Mouse (Mus musculus) kidney, postnatal 0 days (tissue): Measurements from ENCODE around the gene Cacna1s. TPM values are rescaled to one million over a fixed set of nuclear protein-coding genes. Genes with fewer than 3 reads are reported as not detected.
A peak's percentile ranks its signal among the peaks of the same experiment; 100 is the strongest.

Experiments
- ATAC-seq: fragments of 200-750 bp; cut with Nextera tagmentation; replicated peaks from 2 replicates; pipeline ENCODE4 v1.8.0; 2017; ENCODE audit warnings: low read depth, moderate number of reproducible peaks, moderate TSS enrichment, moderate library complexity; ENCODE audit not compliant: low FRiP score
- DNase-seq: peaks from one replicate; pipeline ENCODE4 v3.0.0-alpha.2; 2016; ENCODE audit warnings: low spot score
- H3K27ac ChIP-seq: fragments of 300-500 bp; sonication (generic); 2 replicates; pipeline ENCODE4 v1.5.1; 2014; ENCODE audit warnings: mild to moderate bottlenecking
- H3K27me3 ChIP-seq: fragments of 300-500 bp; sonication (generic); 2 replicates; pipeline ENCODE4 v1.6.1; 2014; ENCODE audit warnings: low read length, mixed read lengths; ENCODE audit not compliant: insufficient read depth
- H3K36me3 ChIP-seq: fragments of 300-500 bp; sonication (generic); 2 replicates; pipeline ENCODE4 v1.6.1; 2014; ENCODE audit warnings: low read length, mixed read lengths; ENCODE audit not compliant: insufficient read depth
- H3K4me1 ChIP-seq: fragments of 300-500 bp; sonication (generic); replicated peaks from 2 replicates; pipeline ENCODE4 v1.6.1; 2014; ENCODE audit warnings: antibody characterized with exemption, low read length, mixed read lengths; ENCODE audit not compliant: insufficient read depth
- H3K4me2 ChIP-seq: fragments of 300-500 bp; sonication (generic); 2 replicates; pipeline ENCODE4 v1.6.1; 2014; ENCODE audit warnings: mild to moderate bottlenecking, low read length, moderate library complexity, mixed read lengths
- H3K4me3 ChIP-seq: fragments of 300-500 bp; sonication (generic); replicated peaks from 2 replicates; pipeline ENCODE4 v1.5.1; 2014; ENCODE audit warnings: low read depth, low read length
- H3K9ac ChIP-seq: fragments of 300-500 bp; sonication (generic); 2 replicates; pipeline ENCODE4 v1.6.1; 2014; ENCODE audit warnings: low read depth, low read length
- H3K9me3 ChIP-seq: fragments of 300-500 bp; sonication (generic); replicated peaks from 2 replicates; pipeline ENCODE4 v1.6.1; 2016; ENCODE audit warnings: low read length, inconsistent platforms, mixed read lengths
- CTCF ChIP-seq: IDR thresholded peaks from 2 replicates; pipeline ENCODE4 v1.5.1; 2016; ENCODE audit warnings: antibody characterized with exemption, low read depth, mild to moderate bottlenecking, moderate library complexity
- WGBS: fragments of 180-500 bp; shearing (Covaris S2); extraction: QIAGEN DNeasy Blood & Tissue Kit; methylation state at CpG from one replicate; pipeline ENCODE4 v1.1.7; 2014; 5-methylcytosine and 5-hydroxymethylcytosine counted together
- polyA plus RNA-seq: library from polyadenylated mRNA; unstranded; fragments of >200 nt; fragmentation: Nextera tagmentation; extraction: Ambion mirVana; gene quantifications from 2 replicates; pipeline ENCODE4 v1.2.1, GENCODE M21; 2015

Cacna1s gene
- polyA plus RNA-seq: 0.17 and 0.20 TPM in 2 replicates

DNA sequence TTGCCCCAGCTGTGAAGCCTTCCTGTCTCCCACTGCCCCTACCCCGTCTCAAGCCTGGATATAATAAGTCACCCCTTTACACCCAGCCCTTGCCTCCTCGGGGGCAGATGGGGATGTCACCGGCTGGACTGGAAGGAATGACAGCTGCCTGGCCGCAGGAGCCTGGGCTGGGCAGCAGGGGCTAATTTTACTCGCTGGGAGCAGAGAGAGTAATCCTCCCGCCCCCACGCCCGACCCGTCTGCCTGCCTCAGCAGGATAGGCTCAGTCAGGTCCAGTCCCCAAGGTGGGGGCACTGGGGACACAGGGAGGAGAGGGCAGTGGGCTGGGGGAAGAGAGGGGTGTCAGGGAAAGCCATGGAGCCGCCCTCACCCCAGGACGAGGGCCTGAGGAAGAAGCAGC, at the start of gene Cacna1s:
TSS of gene Cacna1s (plus strand) at position 204 of the 400 bp plus-strand sequence.
- DNase-seq (no peak), ATAC-seq (no peak)
- H3K9ac ChIP-seq: no peak within 1 kb of the TSS
- peaks cover 7% of the 10 kb centered on the region; the same call in 1 of the 2 replicates for H3K4me1 ChIP-seq
- no peak within 1 kb of the TSS for H3K4me2 ChIP-seq
- no peak within 1 kb of the TSS for H3K4me3 ChIP-seq
- H3K9me3 ChIP-seq: no peaks in the 10 kb centered on the region
- peaks cover 29% of the 10 kb centered on the region for H3K27me3 ChIP-seq
- 37% methylated on average over 11 of the region's 11 CpGs for WGBS
- H3K36me3 ChIP-seq: no peaks in the 10 kb centered on the region
- H3K27ac ChIP-seq: no peak within 1 kb of the TSS
- no peak for TF ChIP-seq CTCF

DNA sequence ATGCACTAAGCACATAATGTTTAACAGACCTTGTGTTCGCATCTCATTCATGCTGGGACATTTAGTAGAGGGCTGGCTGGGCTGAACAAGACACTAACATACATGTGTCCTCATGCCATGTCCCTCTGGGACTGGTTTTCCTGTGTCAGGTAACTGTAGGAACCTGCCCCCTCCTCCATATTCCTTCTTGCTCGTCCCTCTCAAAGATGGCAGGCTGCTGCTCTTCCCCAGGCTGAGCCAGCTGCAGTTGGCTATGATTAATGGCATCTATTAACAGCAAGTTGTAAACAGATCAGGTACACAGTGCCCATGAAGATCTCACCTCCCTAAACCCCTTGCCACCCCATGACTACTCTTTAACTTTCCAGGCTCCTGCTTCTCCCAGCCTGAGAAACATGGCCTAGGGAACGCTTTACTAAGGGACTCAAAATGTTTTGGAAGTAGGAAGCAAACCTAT, 46.2 kb upstream of the Cacna1s start, which contains the start of gene Igfn1:
TSS of gene Igfn1 (minus strand) at position 51 of the 457 bp plus-strand sequence.
- Histone ChIP-seq H3K27me3 (no peaks in the 10 kb centered on the region), H3K9ac (no peak within 1 kb of the TSS), H3K27ac (no peak within 1 kb of the TSS), H3K9me3 (no peaks in the 10 kb centered on the region), H3K4me1 (no peaks in the 10 kb centered on the region; the same call in 1 of the 2 replicates), H3K4me3 (peak within 1 kb of the TSS; percentile 45), H3K36me3 (no peaks in the 10 kb centered on the region), H3K4me2 (peak within 1 kb of the TSS; percentile 87)
- ATAC-seq: no peak
- 65% methylated on average over 3 of the region's 3 CpGs for WGBS
- no peak for TF ChIP-seq CTCF
- peak; percentile 28 for DNase-seq

DNA sequence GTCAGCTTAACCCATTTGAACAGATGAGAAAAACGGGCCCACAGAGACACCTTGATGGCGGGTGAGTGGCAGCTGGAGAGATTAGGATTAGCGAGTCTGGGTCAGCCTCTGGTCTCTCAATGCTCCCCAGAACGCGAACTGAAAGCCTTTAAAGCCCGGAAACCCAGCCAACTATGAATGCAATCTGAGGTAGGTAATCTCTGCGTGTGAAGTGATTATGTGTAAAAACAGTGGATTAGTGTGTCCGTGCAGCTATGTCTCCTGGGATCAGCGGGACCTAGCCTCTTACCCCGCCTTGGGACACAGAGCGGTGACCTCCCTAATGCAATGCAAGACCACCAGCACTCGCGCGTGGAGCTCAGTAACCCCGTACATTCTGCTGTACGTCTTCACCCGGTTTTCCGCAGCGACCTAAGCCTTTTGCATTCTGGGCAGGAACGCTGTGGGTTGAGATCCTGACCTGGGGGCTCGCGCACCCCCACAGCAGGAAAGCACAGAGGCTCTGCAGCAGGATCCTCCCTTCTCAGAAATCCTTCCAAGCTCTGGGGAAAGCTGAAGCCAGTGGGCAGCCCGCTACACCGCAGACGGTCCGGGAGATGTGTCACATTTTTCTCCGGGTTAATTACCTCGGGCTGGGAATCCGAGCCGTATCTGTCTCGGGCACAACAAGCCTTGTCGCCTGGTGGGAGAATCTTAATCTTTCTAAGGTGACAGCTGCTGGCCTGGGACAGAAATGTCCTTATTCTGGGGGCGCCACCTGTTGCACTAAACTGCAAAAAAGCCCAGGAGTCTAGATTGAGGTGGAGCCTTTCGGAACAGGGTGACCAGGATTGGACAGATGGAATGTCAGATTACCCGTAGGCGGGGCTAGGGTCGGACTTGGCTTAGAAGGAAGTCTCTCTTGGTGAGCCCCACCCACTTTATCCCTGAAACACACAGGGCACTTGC, 45.1 kb upstream of the Cacna1s start, which contains the start of gene Tmem9:
TSS of gene Tmem9 (plus strand) at position 940 of the 948 bp plus-strand sequence.
- ATAC-seq: peak; percentile 95
- TF ChIP-seq CTCF: peak; percentile 27; the same call in 1 of the 2 replicates
- no peaks in the 10 kb centered on the region for H3K9me3 ChIP-seq
- H3K4me3 ChIP-seq: peak within 1 kb of the TSS; percentile 45
- 3% methylated on average over 37 of the region's 37 CpGs for WGBS
- H3K9ac ChIP-seq: peak within 1 kb of the TSS; percentile 56
- no peaks in the 10 kb centered on the region for H3K27me3 ChIP-seq
- DNase-seq: peak; percentile 93
- H3K4me1 ChIP-seq: no peaks in the 10 kb centered on the region; the same call in 1 of the 2 replicates
- peak within 1 kb of the TSS; percentile 87 for H3K4me2 ChIP-seq
- no peak within 1 kb of the TSS for H3K27ac ChIP-seq
- no peaks in the 10 kb centered on the region for H3K36me3 ChIP-seq

DNA sequence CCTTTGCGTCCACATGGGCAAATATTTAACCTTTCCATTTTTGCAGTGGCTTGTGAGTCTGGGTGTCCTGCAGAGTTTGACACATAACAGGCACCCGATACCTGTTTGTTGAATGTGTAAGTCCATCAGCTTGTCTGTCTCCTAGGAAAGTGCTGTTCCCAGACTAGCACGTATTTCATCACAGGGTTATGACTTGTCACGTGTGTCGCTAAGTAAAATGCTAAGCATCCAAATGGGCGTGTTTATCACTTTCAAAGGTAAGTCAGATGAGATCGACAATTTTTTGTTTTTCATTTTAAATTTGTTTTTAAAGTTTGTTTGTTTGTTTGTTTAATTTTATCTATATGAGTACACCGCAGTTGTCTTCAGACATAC, 44.4 kb upstream of the Cacna1s start:
- no peaks in the 10 kb centered on the region for H3K36me3 ChIP-seq
- no peaks in the 10 kb centered on the region for H3K27me3 ChIP-seq
- H3K4me2 ChIP-seq: peak overlapping the region; percentile 87
- H3K4me1 ChIP-seq: no peaks in the 10 kb centered on the region; the same call in 1 of the 2 replicates
- DNase-seq (no peak), ATAC-seq (no peak)
- no peak overlapping the region for H3K27ac ChIP-seq
- no peak for TF ChIP-seq CTCF
- H3K4me3 ChIP-seq: peak overlapping the region; percentile 45
- 13% methylated on average over 8 of the region's 8 CpGs for WGBS
- peak overlapping the region; percentile 56; the same call in 1 of the 2 replicates for H3K9ac ChIP-seq
- no peaks in the 10 kb centered on the region for H3K9me3 ChIP-seq

DNA sequence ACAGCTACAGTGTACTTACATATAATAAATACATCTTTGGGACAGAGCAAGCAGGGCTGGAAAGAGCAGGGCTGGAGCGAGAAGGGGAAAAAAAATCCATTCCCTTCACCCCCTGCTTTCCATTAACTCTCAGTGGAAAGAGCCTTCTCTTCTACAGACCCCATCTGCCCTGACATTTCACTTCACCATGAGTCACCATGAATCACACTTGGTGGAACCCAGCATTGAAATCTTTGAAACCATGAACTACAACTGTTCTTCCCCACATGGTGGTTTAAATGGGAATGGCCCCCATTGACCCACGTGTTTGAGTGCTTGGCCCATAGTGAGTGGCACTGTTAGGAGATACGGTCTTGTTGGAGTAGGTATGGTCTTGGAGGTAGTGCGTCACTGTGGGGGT, 42.3 kb upstream of the Cacna1s start:
- no peaks in the 10 kb centered on the region for H3K27me3 ChIP-seq
- DNase-seq (no peak), ATAC-seq (no peak)
- no peak for TF ChIP-seq CTCF
- H3K9ac ChIP-seq: no peak overlapping the region
- H3K4me2 ChIP-seq: no peak overlapping the region
- WGBS: 92% methylated on average over 4 of the region's 4 CpGs
- no peaks in the 10 kb centered on the region for H3K9me3 ChIP-seq
- no peak overlapping the region for H3K4me3 ChIP-seq
- no peaks in the 10 kb centered on the region for H3K36me3 ChIP-seq
- no peaks in the 10 kb centered on the region; the same call in 1 of the 2 replicates for H3K4me1 ChIP-seq
- no peak overlapping the region for H3K27ac ChIP-seq

DNA sequence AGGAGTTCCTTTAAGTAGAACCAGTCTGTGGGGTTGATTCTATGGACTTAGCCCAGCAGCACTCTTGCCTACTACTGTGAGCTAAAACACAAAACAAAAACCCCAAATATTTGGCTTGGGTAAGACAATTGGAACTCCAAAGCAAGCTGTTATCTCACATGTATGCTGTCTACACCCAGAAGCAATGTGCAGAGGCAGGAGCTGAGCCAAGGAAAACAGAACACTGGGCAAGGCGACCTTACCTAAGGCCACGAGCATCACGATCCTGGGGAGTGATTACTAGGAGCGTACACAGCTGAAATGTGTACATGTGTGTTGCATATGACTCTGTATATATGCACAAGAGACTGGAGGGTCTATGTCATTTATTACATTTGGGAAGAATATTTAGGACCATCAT, 39.0 kb upstream of the Cacna1s start:
- no peak for DNase-seq
- Histone ChIP-seq H3K36me3 (no peaks in the 10 kb centered on the region), H3K9ac (no peak overlapping the region), H3K4me2 (no peak overlapping the region), H3K4me3 (no peak overlapping the region), H3K9me3 (no peaks in the 10 kb centered on the region), H3K27me3 (no peaks in the 10 kb centered on the region), H3K27ac (no peak overlapping the region), H3K4me1 (no peaks in the 10 kb centered on the region)
- WGBS: 62% methylated on average over 4 of the region's 4 CpGs
- ATAC-seq: no peak
- no peak for TF ChIP-seq CTCF
